Mouse (Mus musculus) stomach, postnatal 0 days (tissue): Measurements from ENCODE around the gene Ift57.

Experiments
- CTCF ChIP-seq: IDR thresholded peaks from 2 replicates; pipeline ENCODE4 v1.5.1; 2016; ENCODE audit warnings: antibody characterized with exemption, low read depth, mild to moderate bottlenecking, moderate library complexity
- EP300 ChIP-seq: optimal IDR thresholded peaks from 2 replicates; pipeline ENCODE3; 2016; ENCODE audit warnings: antibody characterized with exemption

DNA sequence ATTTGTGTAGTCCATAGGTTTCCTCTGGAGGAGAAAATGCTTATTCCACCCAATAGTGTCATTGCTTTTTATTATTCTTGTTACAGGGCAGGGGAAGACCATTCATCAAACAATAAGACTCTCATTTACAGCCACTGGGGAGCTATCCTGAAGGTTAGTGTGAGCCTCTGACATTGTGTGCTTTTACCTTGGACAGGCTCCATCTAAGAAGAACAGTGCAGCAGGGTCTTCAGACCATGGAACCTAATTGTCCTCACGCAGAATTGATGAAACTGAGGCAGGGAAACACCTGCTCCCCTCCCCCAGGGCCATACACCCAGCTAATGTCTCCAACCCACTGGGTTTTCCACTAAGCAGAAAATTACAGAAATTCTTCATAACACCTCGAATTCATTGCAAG, 104.0 kb downstream of the Ift57 start:
- no peak for TF ChIP-seq CTCF
- no peak for TF ChIP-seq EP300
